Mouse (Mus musculus): ENCODE results near the gene Izumo1. TPM values are rescaled to one million over a fixed set of nuclear protein-coding genes. Genes with fewer than 3 reads are reported as not detected.
"Not testable (repeated sequence)": the region's sequence is repeated elsewhere in the genome, so short reads cannot be mapped to it uniquely, and the experiment has no call there.

Gene Izumo1
- polyA plus RNA-seq, 1 experiment from 2014 or later = 0.19 TPM

- peak overlapping the region; percentile 80 for H3K27ac ChIP-seq (ENCODE audit: low read length)
- DNase-seq (ENCODE audit: low spot score) = peak; percentile 99
- peak overlapping the region; percentile 28 for H3K4me3 ChIP-seq (ENCODE audit: low read depth, low read length)
- no peaks in the 10 kb centered on the region for H3K36me3 ChIP-seq (ENCODE audit: insufficient read depth, low read length)
- 0 out of 2 replicates have a peak overlapping the region, but pooled peaks have one; percentile 32 for H3K9ac ChIP-seq (replicated peaks; ENCODE audit: low read depth)
- no peaks in the 10 kb centered on the region for H3K9me3 ChIP-seq (ENCODE audit: low read length)
- peak; percentile 46; the same call in 1 of the 2 replicates for TF ChIP-seq EP300 (IDR thresholded peaks at IDR 0.05)
- no peak for TF ChIP-seq CTCF (IDR thresholded peaks at IDR 0.05)
- H3K27me3 ChIP-seq (replicated peaks; ENCODE audit: insufficient read depth, low read length) = no peaks in the 10 kb centered on the region
- WGBS = 9% methylated on average over 28 of the region's 28 CpGs
- peak overlapping the region; percentile 61 for H3K4me2 ChIP-seq (replicated peaks; ENCODE audit: low read depth, low read length)
- peaks cover 28% of the 10 kb centered on the region for H3K4me1 ChIP-seq (ENCODE audit: insufficient read depth, low read depth, low read length)
- peak; percentile 91 for ATAC-seq
Observed at GRCm38 (mm10) chr7:45643441-45644178, 22.0 kb downstream of the Izumo1 start.

- peak; percentile 4 for ATAC-seq
Observed at GRCm38 (mm10) chr7:45644183-45644582, 22.6 kb downstream of the Izumo1 start.

GRCm38 (mm10) chr7:45644872-45645590, 23.4 kb downstream of the Izumo1 start:
- Histone ChIP-seq H3K4me3 (ENCODE audit: low read depth, low read length) (no peak overlapping the region), H3K4me1 (ENCODE audit: insufficient read depth, low read depth, low read length) (peaks cover 28% of the 10 kb centered on the region), H3K9ac (replicated peaks; ENCODE audit: low read depth) (no peak overlapping the region), H3K9me3 (ENCODE audit: low read length) (no peaks in the 10 kb centered on the region), H3K27ac (ENCODE audit: low read length) (no peak overlapping the region), H3K36me3 (ENCODE audit: insufficient read depth, low read length) (no peaks in the 10 kb centered on the region), H3K4me2 (replicated peaks; ENCODE audit: low read depth, low read length) (no peak overlapping the region), H3K27me3 (replicated peaks; ENCODE audit: insufficient read depth, low read length) (no peaks in the 10 kb centered on the region)
- WGBS = 67% methylated on average over 6 of the region's 6 CpGs
- ATAC-seq (no peak), DNase-seq (ENCODE audit: low spot score) (no peak)
- TF ChIP-seq EP300 (IDR thresholded peaks at IDR 0.05) (no peak), CTCF (IDR thresholded peaks at IDR 0.05) (no peak)

More at GRCm38 (mm10) chr7:45644183-45644582, 22.6 kb downstream of the Izumo1 start:
- WGBS = 26% methylated on average over 18 of the region's 18 CpGs
- H3K27me3 ChIP-seq (replicated peaks; ENCODE audit: insufficient read depth, low read length) = no peaks in the 10 kb centered on the region
- H3K36me3 ChIP-seq (ENCODE audit: insufficient read depth, low read length) = no peaks in the 10 kb centered on the region
- peak overlapping the region; percentile 25 for H3K4me3 ChIP-seq (ENCODE audit: low read depth, low read length)
- peak; percentile 70 for DNase-seq (ENCODE audit: low spot score)
- peak overlapping the region; percentile 35; the same call in 1 of the 2 replicates for H3K27ac ChIP-seq (ENCODE audit: low read length)
- H3K4me1 ChIP-seq (ENCODE audit: insufficient read depth, low read depth, low read length) = peaks cover 28% of the 10 kb centered on the region
- no peaks in the 10 kb centered on the region for H3K9me3 ChIP-seq (ENCODE audit: low read length)
- peak overlapping the region; percentile 56 for H3K4me2 ChIP-seq (replicated peaks; ENCODE audit: low read depth, low read length)
- TF ChIP-seq CTCF (IDR thresholded peaks at IDR 0.05) (no peak), EP300 (IDR thresholded peaks at IDR 0.05) (no peak)
- H3K9ac ChIP-seq (replicated peaks; ENCODE audit: low read depth) = no peak overlapping the region

DNA sequence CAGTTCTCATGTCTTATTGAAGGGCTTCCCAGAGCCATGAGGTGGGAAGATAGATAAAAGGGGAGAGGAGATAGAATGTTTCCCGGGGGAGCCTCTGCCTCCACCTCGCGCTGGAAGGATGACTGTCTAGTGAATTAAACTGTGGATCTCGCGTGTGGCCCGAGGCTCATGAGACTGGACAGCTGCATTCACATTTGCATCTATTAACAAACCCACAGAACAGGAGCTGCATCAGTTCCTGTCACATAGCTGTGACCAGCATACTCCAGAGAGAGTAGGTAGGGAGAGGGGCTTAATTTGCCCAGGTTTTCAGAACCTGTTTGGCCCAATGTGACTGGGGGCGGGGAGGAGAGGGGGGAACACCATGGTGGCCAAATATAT, 24.0 kb downstream of the Izumo1 start:
- H3K9ac ChIP-seq (replicated peaks; ENCODE audit: low read depth) = no peak overlapping the region
- ATAC-seq (no peak), DNase-seq (ENCODE audit: low spot score) (no peak)
- H3K27me3 ChIP-seq (replicated peaks; ENCODE audit: insufficient read depth, low read length) = no peaks in the 10 kb centered on the region
- peaks cover 28% of the 10 kb centered on the region for H3K4me1 ChIP-seq (ENCODE audit: insufficient read depth, low read depth, low read length)
- H3K4me2 ChIP-seq (replicated peaks; ENCODE audit: low read depth, low read length) = no peak overlapping the region
- no peaks in the 10 kb centered on the region for H3K9me3 ChIP-seq (ENCODE audit: low read length)
- H3K27ac ChIP-seq (ENCODE audit: low read length) = no peak overlapping the region
- no peak overlapping the region for H3K4me3 ChIP-seq (ENCODE audit: low read depth, low read length)
- no peaks in the 10 kb centered on the region for H3K36me3 ChIP-seq (ENCODE audit: insufficient read depth, low read length)
- TF ChIP-seq CTCF (IDR thresholded peaks at IDR 0.05) (no peak), EP300 (IDR thresholded peaks at IDR 0.05) (no peak)
- 85% methylated on average over 7 of the region's 7 CpGs for whole genome bisulfite sequencing

- TF ChIP-seq EP300 (IDR thresholded peaks at IDR 0.05) (no peak), CTCF (IDR thresholded peaks at IDR 0.05) (no peak)
- H3K4me1 ChIP-seq (ENCODE audit: insufficient read depth, low read depth, low read length) = peaks cover 20% of the 10 kb centered on the region
- no peak for DNase-seq (ENCODE audit: low spot score)
- ATAC-seq = no peak
- H3K9ac ChIP-seq (replicated peaks; ENCODE audit: low read depth) = no peak overlapping the region
- H3K27ac ChIP-seq (ENCODE audit: low read length) = no peak overlapping the region
- H3K9me3 ChIP-seq (ENCODE audit: low read length) = no peaks in the 10 kb centered on the region
- no peaks in the 10 kb centered on the region for H3K27me3 ChIP-seq (replicated peaks; ENCODE audit: insufficient read depth, low read length)
- no peak overlapping the region for H3K4me2 ChIP-seq (replicated peaks; ENCODE audit: low read depth, low read length)
- H3K36me3 ChIP-seq (ENCODE audit: insufficient read depth, low read length) = no peaks in the 10 kb centered on the region
- 87% methylated on average over 4 of the region's 4 CpGs for WGBS
- H3K4me3 ChIP-seq (ENCODE audit: low read depth, low read length) = no peak overlapping the region
Observed at GRCm38 (mm10) chr7:45646671-45647070, 25.1 kb downstream of the Izumo1 start.

DNA sequence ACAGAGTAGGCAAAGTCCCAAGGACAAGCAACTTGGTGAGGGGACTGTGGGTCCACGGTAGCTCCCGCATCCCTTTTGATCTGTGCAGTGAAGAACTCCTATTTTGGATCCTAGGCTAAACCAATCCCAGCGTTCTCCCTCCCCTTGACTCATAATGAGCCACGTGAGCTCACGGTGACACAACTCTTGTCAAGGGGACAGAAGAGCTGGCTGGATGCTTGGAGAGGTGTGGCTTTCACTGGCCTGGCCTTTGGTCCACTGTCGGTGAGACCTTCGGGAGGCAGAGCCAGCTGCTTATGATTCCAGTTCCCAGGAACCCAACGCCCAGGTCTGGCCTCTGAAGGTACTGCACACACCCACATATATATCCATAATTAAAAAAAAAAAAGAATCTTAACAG, 27.7 kb downstream of the Izumo1 start:
- H3K9ac ChIP-seq (replicated peaks; ENCODE audit: low read depth) = no peak overlapping the region
- DNase-seq (ENCODE audit: low spot score) (no peak), ATAC-seq (no peak)
- H3K9me3 ChIP-seq (ENCODE audit: low read length) = no peaks in the 10 kb centered on the region
- H3K36me3 ChIP-seq (ENCODE audit: insufficient read depth, low read length) = no peaks in the 10 kb centered on the region
- H3K27me3 ChIP-seq (replicated peaks; ENCODE audit: insufficient read depth, low read length) = no peaks in the 10 kb centered on the region
- no peak overlapping the region for H3K27ac ChIP-seq (ENCODE audit: low read length)
- H3K4me1 ChIP-seq (ENCODE audit: insufficient read depth, low read depth, low read length) = no peaks in the 10 kb centered on the region; the same call in 1 of the 2 replicates
- H3K4me2 ChIP-seq (replicated peaks; ENCODE audit: low read depth, low read length) = no peak overlapping the region
- 62% methylated on average over 8 of the region's 8 CpGs for WGBS
- TF ChIP-seq CTCF (IDR thresholded peaks at IDR 0.05) = no peak
- no peak for TF ChIP-seq EP300 (IDR thresholded peaks at IDR 0.05)
- no peak overlapping the region for H3K4me3 ChIP-seq (ENCODE audit: low read depth, low read length)

DNA sequence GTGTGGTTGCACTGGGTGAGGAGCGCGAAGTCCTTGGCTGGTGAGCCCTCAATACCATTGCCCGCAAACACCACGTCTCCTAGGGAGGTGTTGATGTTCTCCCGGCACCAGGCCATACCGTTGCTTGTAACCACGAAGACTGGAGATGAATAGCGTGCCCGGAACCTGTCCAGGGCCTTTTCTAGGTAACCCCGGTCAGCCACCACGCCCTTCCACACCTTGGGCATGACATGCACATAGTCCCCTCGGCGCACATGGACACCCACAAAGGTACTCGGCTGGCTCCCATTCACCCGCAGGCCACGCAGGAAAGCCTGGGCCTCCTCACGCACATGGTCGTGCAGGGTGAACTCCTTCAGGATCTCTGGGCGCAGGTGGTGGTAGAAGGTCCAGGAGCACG, 28.9 kb downstream of the Izumo1 start:
- H3K9ac ChIP-seq (replicated peaks; ENCODE audit: low read depth); H3K4me1 ChIP-seq (ENCODE audit: insufficient read depth, low read depth, low read length); H3K36me3 ChIP-seq (ENCODE audit: insufficient read depth, low read length); H3K4me2 ChIP-seq (replicated peaks; ENCODE audit: low read depth, low read length); H3K27me3 ChIP-seq (replicated peaks; ENCODE audit: insufficient read depth, low read length); ATAC-seq; H3K9me3 ChIP-seq (ENCODE audit: low read length); H3K4me3 ChIP-seq (ENCODE audit: low read depth, low read length); H3K27ac ChIP-seq (ENCODE audit: low read length); DNase-seq (ENCODE audit: low spot score): not testable (repeated sequence)
- WGBS = 93% methylated on average over 18 of the region's 20 CpGs

Measured in lung, postnatal 0 days (tissue).